In genomic region chr11:90370789-90371291, GRCm38 (mm10) we compare ENCODE assay signal across 10 mouse cellular contexts. TPM values are rescaled to one million over a fixed set of nuclear protein-coding genes. Genes with fewer than 3 reads are reported as not detected.
DNase-seq lines count a peak whose midpoint lies in the region; ATAC-seq and TF ChIP-seq lines count a peak whose summit lies in the region.
"Had no signal": no experiment of that assay in that cellular context is flagged by ENCODE, and none has a peak within 500 bp of the region (broad histone marks: within the 10 kb centered on the region; RNA-seq: fewer than 3 reads in every experiment).

No protein-coding gene starts in this region.

- H3K27me3 ChIP-seq in lung, embryonic 16.5 days (ENCODE audit: control insufficient read depth, insufficient read depth, low read depth, low read length) = no peaks in the 10 kb centered on the region
- no peaks in the 10 kb centered on the region for H3K27me3 ChIP-seq in lung, postnatal 0 days (replicated peaks; ENCODE audit: insufficient read depth, low read length)
- H3K27me3 ChIP-seq in hindbrain, embryonic 10.5 days (ENCODE audit: insufficient read depth, poor library complexity, severe bottlenecking) = peaks cover 32% of the 10 kb centered on the region; the same call in 1 of the 2 replicates
- H3K27me3 ChIP-seq: liver, embryonic 15.5 days had no signal

- peak overlapping the region; percentile 93 for H3K27ac ChIP-seq in lung, embryonic 16.5 days (ENCODE audit: low read length)
- H3K27ac ChIP-seq in lung, postnatal 0 days (ENCODE audit: low read length) = no peak overlapping the region
- peak overlapping the region; percentile 62 for H3K27ac ChIP-seq in hindbrain, embryonic 10.5 days

- TF ChIP-seq CTCF in lung, postnatal 0 days (IDR thresholded peaks at IDR 0.05) = no peak

- H3K9ac ChIP-seq in lung, embryonic 16.5 days (ENCODE audit: low read length) = 0 out of 2 replicates have a peak overlapping the region, but pooled peaks have one; percentile 24
- no peak overlapping the region for H3K9ac ChIP-seq in lung, postnatal 0 days (replicated peaks; ENCODE audit: low read depth)
- H3K9ac ChIP-seq: liver, embryonic 15.5 days had no signal

- no peak for TF ChIP-seq EP300 in lung, postnatal 0 days (IDR thresholded peaks at IDR 0.05)

- DNase-seq in lung, postnatal 0 days (ENCODE audit: low spot score) = no peak
- no peak for DNase-seq in hindbrain, embryonic 10.5 days (ENCODE audit: low spot score)
- DNase-seq in kidney, postnatal 36 days = peak; percentile 54 to 76
- DNase-seq in retina, postnatal 1 day = peak; percentile 58
- no peak for DNase-seq in cerebellum, adult 9-11 months
- no peak for DNase-seq in cerebellum, adult 18-20 months
- no peak for DNase-seq in adrenal gland, adult (ENCODE audit: inconsistent age in 2 of 2, low spot score in 1 of 2)
- DNase-seq: right cerebral cortex, postnatal 25 days had no signal

- H3K4me3 ChIP-seq in lung, embryonic 16.5 days (ENCODE audit: low read length) = no peak overlapping the region
- no peak overlapping the region for H3K4me3 ChIP-seq in lung, postnatal 0 days (ENCODE audit: low read depth, low read length)
- peak overlapping the region; percentile 30 for H3K4me3 ChIP-seq in hindbrain, embryonic 10.5 days
- H3K4me3 ChIP-seq: liver, embryonic 15.5 days had no signal

- peaks cover 33% of the 10 kb centered on the region for H3K4me1 ChIP-seq in lung, embryonic 16.5 days (replicated peaks; ENCODE audit: control insufficient read depth, insufficient read depth, low read length)
- peaks cover 14% of the 10 kb centered on the region; the same call in 1 of the 2 replicates for H3K4me1 ChIP-seq in lung, postnatal 0 days (ENCODE audit: insufficient read depth, low read depth, low read length)
- H3K4me1 ChIP-seq in hindbrain, embryonic 10.5 days (replicated peaks) = peaks cover 47% of the 10 kb centered on the region

- WGBS in lung, embryonic 16.5 days = 16% methylated on average over 11 of the region's 11 CpGs
- 20% methylated on average over 11 of the region's 11 CpGs for WGBS in lung, postnatal 0 days
- 5% methylated on average over 11 of the region's 11 CpGs for WGBS in hindbrain, embryonic 10.5 days

- H3K9me3 ChIP-seq in lung, embryonic 16.5 days (ENCODE audit: control insufficient read depth, low read length) = no peaks in the 10 kb centered on the region
- no peaks in the 10 kb centered on the region for H3K9me3 ChIP-seq in lung, postnatal 0 days (ENCODE audit: low read length)
- no peaks in the 10 kb centered on the region for H3K9me3 ChIP-seq in hindbrain, embryonic 10.5 days
- H3K9me3 ChIP-seq: liver, embryonic 15.5 days had no signal

- no peaks in the 10 kb centered on the region for H3K36me3 ChIP-seq in lung, embryonic 16.5 days (ENCODE audit: control insufficient read depth, insufficient read depth, low read length)
- H3K36me3 ChIP-seq in lung, postnatal 0 days (ENCODE audit: insufficient read depth, low read length) = no peaks in the 10 kb centered on the region
- H3K36me3 ChIP-seq in hindbrain, embryonic 10.5 days = no peaks in the 10 kb centered on the region
- H3K36me3 ChIP-seq: liver, embryonic 15.5 days had no signal

- ATAC-seq in lung, embryonic 16.5 days (ENCODE audit: low read depth) = no peak
- ATAC-seq in lung, postnatal 0 days = no peak

- H3K4me2 ChIP-seq in lung, embryonic 16.5 days (ENCODE audit: low read depth, low read length) = no peak overlapping the region
- no peak overlapping the region; the same call in 1 of the 2 replicates for H3K4me2 ChIP-seq in lung, postnatal 0 days (replicated peaks; ENCODE audit: low read depth, low read length)
- H3K4me2 ChIP-seq: liver, embryonic 15.5 days had no signal

RNA-seq across cellular contexts. Expression of gene Hlf, which starts 19.9 kb away (rescaled TPM):
- 5.0 and 5.4 TPM in 2 replicates for polyA plus RNA-seq in lung, embryonic 16.5 days (2015; fragmentation: Nextera tagmentation; extraction: Ambion mirVana)
- 1.8 and 2.1 TPM in 2 replicates for polyA plus RNA-seq in lung, postnatal 0 days (2015; fragmentation: Nextera tagmentation; extraction: Ambion mirVana)
- 1.0 and 1.9 TPM in 2 replicates for polyA plus RNA-seq in hindbrain, embryonic 10.5 days (2016; fragmentation: Nextera tagmentation; extraction: Ambion mirVana)

Comparison
In these comparisons a context has a peak if more than half of its experiments do, and no peak if none do; other contexts are left out.
1. DNase-seq: peak in kidney, postnatal 36 days (2 of 2) and retina, postnatal 1 day (single experiment); none in lung, postnatal 0 days (single experiment), hindbrain, embryonic 10.5 days (single experiment), cerebellum, adult 9-11 months (single experiment), cerebellum, adult 18-20 months (0 of 2) and adrenal gland, adult (0 of 2).